Mouse (Mus musculus) NIH3T3 (cell line): Measurements from ENCODE around the gene Anxa4.
A peak's percentile ranks its signal among the peaks of the same experiment; 100 is the strongest.

Experiments used
- DNase-seq: peaks from one replicate; pipeline ENCODE4 v3.0.0-alpha.2; 2012; ENCODE audit warnings: low read depth

The Anxa4 gene

GRCm38 (mm10) chr6:86793021-86793815, at the start of gene Anxa4:
Gene Anxa4, minus strand, starts transcription at chr6:86793584.
- peak; percentile 85 for DNase-seq

- DNase-seq, result no peak
These were observed 48.6 kb upstream of the Anxa4 start for GRCm38 (mm10) chr6:86841949-86842348.

GRCm38 (mm10) chr6:86839089-86839488, 45.7 kb upstream of the Anxa4 start:
- no peak for DNase-seq

- peak; percentile 64 for DNase-seq
These were observed 39.6 kb upstream of the Anxa4 start for GRCm38 (mm10) chr6:86832802-86833502.

GRCm38 (mm10) chr6:86830738-86831500, 37.5 kb upstream of the Anxa4 start:
- peak; percentile 87 for DNase-seq

GRCm38 (mm10) chr6:86829768-86830167, 36.4 kb upstream of the Anxa4 start:
- DNase-seq, result no peak

- DNase-seq, result peak; percentile 58
These were observed 34.0 kb upstream of the Anxa4 start for GRCm38 (mm10) chr6:86827432-86827831.

- no peak for DNase-seq
These were observed 31.0 kb upstream of the Anxa4 start for GRCm38 (mm10) chr6:86824401-86824800.

GRCm38 (mm10) chr6:86823824-86824223, 30.4 kb upstream of the Anxa4 start:
- no peak for DNase-seq

- no peak for DNase-seq
These were observed 29.7 kb upstream of the Anxa4 start for GRCm38 (mm10) chr6:86823051-86823431.

GRCm38 (mm10) chr6:86822285-86823050, 29.1 kb upstream of the Anxa4 start:
- DNase-seq, result peak; percentile 38

GRCm38 (mm10) chr6:86820690-86821089, 27.3 kb upstream of the Anxa4 start:
- DNase-seq, result peak; percentile 50

GRCm38 (mm10) chr6:86819926-86820325, 26.5 kb upstream of the Anxa4 start:
- DNase-seq, result no peak

- DNase-seq, result no peak
These were observed 25.5 kb upstream of the Anxa4 start for GRCm38 (mm10) chr6:86818914-86819313.

GRCm38 (mm10) chr6:86816586-86816985, 23.2 kb upstream of the Anxa4 start:
- peak; percentile 77 for DNase-seq

- DNase-seq, result no peak
These were observed 22.1 kb upstream of the Anxa4 start for GRCm38 (mm10) chr6:86815436-86815835.

GRCm38 (mm10) chr6:86814926-86815325, 21.5 kb upstream of the Anxa4 start:
- no peak for DNase-seq

GRCm38 (mm10) chr6:86813341-86813740, 20.0 kb upstream of the Anxa4 start:
- DNase-seq, result peak; percentile 82

- no peak for DNase-seq
These were observed 19.5 kb upstream of the Anxa4 start for GRCm38 (mm10) chr6:86812919-86813318.

GRCm38 (mm10) chr6:86806455-86807086, 13.2 kb upstream of the Anxa4 start:
- peak; percentile 84 for DNase-seq

GRCm38 (mm10) chr6:86804646-86805045, 11.3 kb upstream of the Anxa4 start:
- no peak for DNase-seq
